Mouse (Mus musculus) heart, embryonic 16.5 days (tissue): ENCODE measurements around the gene Ell. TPM values are rescaled to one million over a fixed set of nuclear protein-coding genes. Genes with fewer than 3 reads are reported as not detected.
A peak's percentile ranks its signal among the peaks of the same experiment; 100 is the strongest.

Experiments used
- ATAC-seq: fragments of 200-750 bp; cut with Nextera tagmentation; replicated peaks from 2 replicates; pipeline ENCODE4 v1.8.0; 2017; ENCODE audit warnings: moderate number of reproducible peaks; ENCODE audit not compliant: insufficient read depth, low FRiP score; ENCODE audit errors: extremely low read depth
- H3K27ac ChIP-seq: fragments of 300-500 bp; sonication (generic); 2 replicates; pipeline ENCODE4 v1.5.1; 2014; ENCODE audit warnings: mild to moderate bottlenecking, low read length, control low read depth, moderate library complexity
- H3K27me3 ChIP-seq: fragments of 300-500 bp; sonication (generic); 2 replicates; pipeline ENCODE4 v1.6.1; 2014; ENCODE audit warnings: low read length, mixed read lengths; ENCODE audit not compliant: control insufficient read depth, insufficient read depth
- H3K36me3 ChIP-seq: fragments of 300-500 bp; sonication (generic); 2 replicates; pipeline ENCODE4 v1.6.1; 2014; ENCODE audit not compliant: control insufficient read depth, insufficient read depth
- H3K4me1 ChIP-seq: fragments of 300-500 bp; sonication (generic); 2 replicates; pipeline ENCODE4 v1.6.1; 2014; ENCODE audit warnings: low read length, mixed read lengths; ENCODE audit not compliant: control insufficient read depth, insufficient read depth
- H3K4me2 ChIP-seq: fragments of 300-500 bp; sonication (generic); 2 replicates; pipeline ENCODE4 v1.6.1; 2014; ENCODE audit warnings: low read depth, mild to moderate bottlenecking, control low read depth, low read length
- H3K4me3 ChIP-seq: fragments of 300-500 bp; sonication (generic); 2 replicates; pipeline ENCODE4 v1.5.1; 2014; ENCODE audit warnings: mild to moderate bottlenecking, control low read depth, low read length
- H3K9ac ChIP-seq: fragments of 300-500 bp; sonication (generic); 2 replicates; pipeline ENCODE4 v1.6.1; 2014; ENCODE audit warnings: low read length, control low read depth
- H3K9me3 ChIP-seq: fragments of 300-500 bp; sonication (generic); replicated peaks from 2 replicates; pipeline ENCODE4 v1.6.1; 2016; ENCODE audit warnings: low read length; ENCODE audit not compliant: control insufficient read depth
- WGBS: fragments of 180-500 bp; shearing (Covaris S2); extraction: QIAGEN DNeasy Blood & Tissue Kit; methylation state at CpG from one replicate; pipeline ENCODE4 v1.1.7; 2014; 5-methylcytosine and 5-hydroxymethylcytosine counted together
- polyA plus RNA-seq: library from polyadenylated mRNA; unstranded; fragments of >200 nt; fragmentation: Nextera tagmentation; extraction: Ambion mirVana; gene quantifications from 2 replicates; pipeline ENCODE4 v1.2.1, GENCODE M21; 2015

The Ell gene
- polyA plus RNA-seq, 1 experiment from 2014 or later = 14.0 TPM

DNA sequence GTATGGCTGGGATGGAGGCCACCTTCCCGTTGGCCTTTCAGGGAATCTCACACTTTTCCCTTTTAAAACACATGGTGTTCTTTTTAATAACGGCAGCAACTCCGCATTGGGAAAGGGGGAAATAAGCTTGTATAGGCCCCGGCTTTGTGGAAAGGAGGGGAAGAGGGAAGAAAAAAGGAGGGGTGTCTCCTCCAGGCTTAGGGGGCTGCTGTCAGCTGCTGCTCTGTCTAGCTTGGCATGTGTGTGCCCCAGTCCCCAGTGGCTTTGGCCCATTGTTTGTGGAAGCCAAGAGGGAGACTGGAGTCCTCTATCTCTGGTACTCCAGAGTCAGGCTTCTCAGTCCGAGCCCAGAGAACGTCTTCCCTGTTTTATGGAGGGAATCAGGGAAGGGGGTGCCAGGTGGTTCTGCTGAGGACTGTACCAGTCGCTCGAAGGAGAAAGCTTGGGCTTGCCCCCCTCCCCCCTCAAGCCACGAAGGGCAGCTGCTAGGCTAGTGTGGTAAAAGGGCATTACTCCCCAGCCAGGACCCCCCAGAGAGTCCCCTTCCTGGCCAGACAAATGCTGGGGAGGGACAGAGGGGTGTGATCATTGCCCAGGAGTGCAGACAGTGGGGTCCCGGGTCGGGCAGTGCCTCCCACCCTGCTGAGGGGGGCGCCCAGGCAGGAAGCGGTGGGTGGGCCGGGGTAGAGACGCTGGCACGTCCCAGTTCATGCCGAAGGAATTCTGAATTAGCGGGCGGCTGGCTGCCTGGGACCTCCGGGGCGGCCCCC, 44.1 kb upstream of the Ell start:
- no peak overlapping the region for H3K27ac ChIP-seq
- WGBS = 5% methylated on average over 21 of the region's 21 CpGs
- no peak overlapping the region for H3K9ac ChIP-seq
- no peak for ATAC-seq
- H3K36me3 ChIP-seq = no peaks in the 10 kb centered on the region
- H3K4me1 ChIP-seq = peaks cover 17% of the 10 kb centered on the region
- peaks cover 95% of the 10 kb centered on the region for H3K27me3 ChIP-seq
- H3K4me3 ChIP-seq = no peak overlapping the region
- H3K9me3 ChIP-seq = no peaks in the 10 kb centered on the region
- H3K4me2 ChIP-seq = no peak overlapping the region

DNA sequence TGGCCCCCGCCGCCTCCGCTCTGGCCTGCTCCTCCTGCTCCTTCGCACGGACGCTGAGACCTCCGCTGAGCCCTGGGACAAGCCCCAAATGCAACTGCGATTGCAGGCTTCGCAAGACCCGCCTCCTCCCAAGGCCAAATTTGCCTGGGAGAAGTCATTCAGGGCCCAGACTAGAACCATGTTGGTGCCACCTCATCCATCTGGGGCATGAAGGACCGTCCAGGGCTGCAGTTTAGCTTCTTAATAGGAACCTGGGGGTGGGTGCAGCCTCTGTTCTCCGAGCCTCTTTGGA, 43.5 kb upstream of the Ell start:
- no peaks in the 10 kb centered on the region for H3K9me3 ChIP-seq
- ATAC-seq = no peak
- peaks cover 92% of the 10 kb centered on the region for H3K27me3 ChIP-seq
- H3K27ac ChIP-seq = no peak overlapping the region
- WGBS = 9% methylated on average over 12 of the region's 12 CpGs
- H3K4me3 ChIP-seq = no peak overlapping the region
- no peak overlapping the region for H3K9ac ChIP-seq
- no peak overlapping the region for H3K4me2 ChIP-seq
- peaks cover 17% of the 10 kb centered on the region for H3K4me1 ChIP-seq
- H3K36me3 ChIP-seq = no peaks in the 10 kb centered on the region

- no peak for ATAC-seq
- no peak overlapping the region for H3K4me3 ChIP-seq
- 9% methylated on average over 39 of the region's 39 CpGs for WGBS
Measured at GRCm38 (mm10) chr8:70500386-70501301, 38.6 kb upstream of the Ell start.

DNA sequence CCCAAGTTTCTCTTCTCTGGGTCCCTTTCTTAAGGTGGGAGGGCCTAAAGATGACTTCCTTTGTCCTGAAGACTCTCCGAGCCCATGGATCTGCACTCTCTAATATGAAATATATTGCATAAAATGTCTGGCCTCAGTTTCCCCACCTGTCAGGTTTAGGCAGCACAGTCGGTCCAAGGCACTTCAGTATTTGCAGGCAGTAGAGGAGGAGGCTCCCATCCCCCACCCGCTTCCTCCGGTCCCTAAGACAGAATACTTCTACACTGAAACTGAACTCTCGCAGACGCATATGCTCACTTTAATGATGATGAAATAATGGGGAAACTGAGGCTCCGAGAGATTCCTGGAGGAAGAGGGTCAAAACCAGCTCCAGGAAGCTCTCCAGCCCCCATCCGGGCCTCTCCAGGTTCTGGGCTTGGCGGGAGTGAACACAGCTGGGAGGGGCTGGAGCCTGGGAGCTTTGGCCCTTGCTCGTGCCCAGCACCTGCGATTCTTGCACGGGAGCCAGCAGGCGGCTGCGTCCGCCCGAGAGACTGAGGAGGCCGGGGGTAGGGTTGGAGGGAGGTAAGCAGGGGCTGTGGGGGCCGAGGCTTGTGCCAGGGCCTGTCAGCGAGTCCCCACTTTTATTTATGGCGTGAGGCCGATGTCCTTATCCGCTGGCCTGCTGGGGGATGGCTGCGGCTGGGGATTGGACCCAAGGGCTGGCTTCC, 37.3 kb upstream of the Ell start:
- ATAC-seq = no peak
- Histone ChIP-seq H3K4me1 (peaks cover 21% of the 10 kb centered on the region), H3K4me2 (peak overlapping the region; percentile 31), H3K27me3 (peaks cover 51% of the 10 kb centered on the region), H3K4me3 (0 out of 2 replicates have a peak overlapping the region, but pooled peaks have one; percentile 1), H3K36me3 (no peaks in the 10 kb centered on the region), H3K9ac (peak overlapping the region; percentile 2; the same call in 1 of the 2 replicates), H3K9me3 (no peaks in the 10 kb centered on the region), H3K27ac (no peak overlapping the region)
- 15% methylated on average over 23 of the region's 23 CpGs for WGBS

More at GRCm38 (mm10) chr8:70500386-70501301, 38.6 kb upstream of the Ell start:
- Histone ChIP-seq H3K4me2 (peak overlapping the region; percentile 31; the same call in 1 of the 2 replicates), H3K27me3 (peaks cover 65% of the 10 kb centered on the region), H3K27ac (no peak overlapping the region), H3K9ac (no peak overlapping the region), H3K9me3 (no peaks in the 10 kb centered on the region), H3K36me3 (no peaks in the 10 kb centered on the region), H3K4me1 (peaks cover 17% of the 10 kb centered on the region)

DNA sequence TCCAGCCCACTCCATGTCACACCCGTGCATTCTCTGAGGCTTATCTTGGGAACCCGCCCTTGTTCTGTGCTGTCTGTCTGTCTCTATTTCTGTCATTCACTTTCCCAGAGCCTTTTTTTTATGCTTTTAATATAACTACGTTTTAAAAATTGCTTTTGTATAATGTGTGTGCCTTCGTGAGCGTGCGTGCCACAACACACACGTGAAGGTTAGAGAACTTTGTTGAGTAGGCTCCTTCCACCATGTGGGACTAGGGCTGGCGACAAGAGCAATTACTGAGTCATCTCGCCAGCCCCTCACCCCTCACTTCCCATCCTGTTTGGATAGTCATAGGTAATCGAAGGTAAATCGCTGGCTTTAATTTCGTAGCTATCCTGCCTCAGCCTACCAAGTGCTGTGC, 36.7 kb upstream of the Ell start:
- WGBS = 30% methylated on average over 12 of the region's 12 CpGs
- Histone ChIP-seq H3K9me3 (no peaks in the 10 kb centered on the region), H3K9ac (no peak overlapping the region), H3K27me3 (peaks cover 46% of the 10 kb centered on the region), H3K4me3 (no peak overlapping the region), H3K36me3 (peaks cover 2% of the 10 kb centered on the region), H3K27ac (no peak overlapping the region), H3K4me1 (peaks cover 21% of the 10 kb centered on the region), H3K4me2 (peak overlapping the region; percentile 31)
- ATAC-seq = no peak

DNA sequence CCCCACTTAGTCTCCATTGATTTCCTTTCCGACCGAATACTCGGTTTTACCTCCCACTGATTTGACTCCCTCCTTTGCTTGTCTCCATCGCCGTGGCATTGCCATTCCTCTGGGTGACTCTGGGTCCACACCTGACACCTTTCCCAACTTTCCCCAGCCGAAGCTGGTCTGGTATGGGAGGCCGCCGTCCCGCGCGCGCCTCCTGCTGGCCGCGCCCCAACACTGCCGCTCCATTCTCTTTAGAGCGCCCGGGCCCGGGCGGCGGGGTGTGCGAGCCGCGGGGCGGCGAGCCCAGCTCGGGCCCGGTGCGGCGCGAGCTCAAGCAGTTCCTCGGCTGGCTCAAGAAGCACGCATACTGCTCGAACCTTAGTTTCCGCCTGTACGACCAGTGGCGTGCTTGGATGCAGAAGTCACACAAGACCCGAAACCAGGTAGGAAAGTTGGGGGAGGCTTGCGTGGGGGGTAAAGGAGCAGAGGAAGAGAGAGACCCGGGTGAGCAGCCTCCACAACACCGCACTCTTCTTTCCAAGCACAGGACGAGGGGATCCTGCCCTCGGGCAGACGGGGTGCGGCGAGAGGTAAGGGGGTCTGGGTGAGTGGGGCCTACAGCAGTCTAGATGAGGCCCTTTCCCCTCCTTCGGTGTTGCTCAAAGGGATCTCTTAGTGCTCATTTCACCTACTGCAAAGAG, 36.1 kb upstream of the Ell start:
- Histone ChIP-seq H3K9ac (no peak overlapping the region), H3K4me1 (peaks cover 21% of the 10 kb centered on the region), H3K27ac (no peak overlapping the region), H3K27me3 (peaks cover 40% of the 10 kb centered on the region), H3K36me3 (peaks cover 7% of the 10 kb centered on the region), H3K4me2 (no peak overlapping the region), H3K9me3 (no peaks in the 10 kb centered on the region), H3K4me3 (no peak overlapping the region)
- WGBS = 17% methylated on average over 46 of the region's 46 CpGs
- ATAC-seq = no peak; the same call in 1 of the 2 replicates

- Histone ChIP-seq H3K9ac (no peak overlapping the region), H3K4me1 (peaks cover 29% of the 10 kb centered on the region), H3K36me3 (peaks cover 12% of the 10 kb centered on the region), H3K4me2 (no peak overlapping the region), H3K27me3 (peaks cover 29% of the 10 kb centered on the region), H3K27ac (no peak overlapping the region), H3K9me3 (no peaks in the 10 kb centered on the region), H3K4me3 (no peak overlapping the region)
- ATAC-seq = no peak
- 58% methylated on average over 16 of the region's 16 CpGs for WGBS
Measured at GRCm38 (mm10) chr8:70504291-70504716, 35.0 kb upstream of the Ell start.

- Histone ChIP-seq H3K27ac (no peak overlapping the region), H3K36me3 (peaks cover 12% of the 10 kb centered on the region), H3K9me3 (no peaks in the 10 kb centered on the region), H3K4me3 (no peak overlapping the region), H3K4me1 (peaks cover 31% of the 10 kb centered on the region), H3K27me3 (peaks cover 23% of the 10 kb centered on the region), H3K9ac (no peak overlapping the region), H3K4me2 (no peak overlapping the region)
- no peak for ATAC-seq
- 81% methylated on average over 3 of the region's 3 CpGs for WGBS
Measured at GRCm38 (mm10) chr8:70504851-70505250, 34.4 kb upstream of the Ell start.
